Mouse (Mus musculus) bone marrow macrophage, adult 2 months (primary cell): ENCODE measurements at regions not wholly inside any gene's neighbourhood (a gene's known extent, or its start where the extent isn't known, plus 50 kb on each side); places are given as distances from the start of the nearest gene placed in this dataset.
"Not testable (repeated sequence)": the region's sequence is repeated elsewhere in the genome, so short reads cannot be mapped to it uniquely, and the experiment has no call there.

ENCODE experiments used
- H3K27ac ChIP-seq: 2 replicates; pipeline ENCODE4 v1.5.1; 2012; ENCODE audit warnings: low read depth, low read length; ENCODE audit not compliant: insufficient read depth
- H3K4me1 ChIP-seq: 2 replicates; pipeline ENCODE4 v1.6.1; 2012; ENCODE audit warnings: low read length; ENCODE audit not compliant: control insufficient read depth, insufficient read depth
- H3K4me3 ChIP-seq: 2 replicates; pipeline ENCODE4 v1.5.1; 2012; ENCODE audit warnings: mild to moderate bottlenecking, low read length, moderate library complexity; ENCODE audit not compliant: insufficient read depth
- CTCF ChIP-seq: IDR thresholded peaks from 2 replicates; pipeline ENCODE4 v1.5.1; 2012; ENCODE audit warnings: low read depth, mild to moderate bottlenecking, low read length, moderate library complexity
- POLR2A ChIP-seq: IDR thresholded peaks from 2 replicates; pipeline ENCODE4 v1.6.1; 2012; ENCODE audit warnings: mild to moderate bottlenecking, low read depth, low read length, borderline replicate concordance

GRCm38 (mm10) chr5:17174562-17174961 is 198.4 kb upstream of the Speer4f2 start:
- Histone ChIP-seq H3K4me1 (0 out of 2 replicates have a peak, but pooled peaks cover 2% of the 10 kb centered on the region), H3K4me3 (no peak overlapping the region), H3K27ac (no peak overlapping the region)
- TF ChIP-seq POLR2A = no peak
- no peak for TF ChIP-seq CTCF

DNA sequence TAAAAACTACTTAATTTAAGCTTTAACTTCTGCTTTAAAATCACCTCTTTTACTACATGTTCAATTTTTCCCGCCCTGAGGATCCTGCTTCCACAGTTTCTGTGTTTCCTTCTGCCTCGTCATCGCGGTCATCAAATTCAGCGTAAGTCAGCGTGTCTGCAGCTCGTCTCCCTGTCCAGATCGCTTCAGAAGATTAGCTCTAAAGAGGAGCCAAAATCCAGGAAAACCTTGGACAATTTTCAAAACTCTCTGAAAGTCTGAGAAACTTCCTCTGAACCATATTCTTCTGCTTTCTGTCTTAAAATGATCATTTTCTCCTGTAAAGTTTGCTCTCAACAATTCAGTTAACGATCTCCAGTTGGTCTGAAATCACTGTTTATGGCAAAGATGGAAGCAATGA is 196.2 kb upstream of the Speer4f2 start:
- TF ChIP-seq CTCF = no peak
- no peak for TF ChIP-seq POLR2A
- Histone ChIP-seq H3K4me1 (0 out of 2 replicates have a peak, but pooled peaks cover 2% of the 10 kb centered on the region), H3K27ac (no peak overlapping the region)

DNA sequence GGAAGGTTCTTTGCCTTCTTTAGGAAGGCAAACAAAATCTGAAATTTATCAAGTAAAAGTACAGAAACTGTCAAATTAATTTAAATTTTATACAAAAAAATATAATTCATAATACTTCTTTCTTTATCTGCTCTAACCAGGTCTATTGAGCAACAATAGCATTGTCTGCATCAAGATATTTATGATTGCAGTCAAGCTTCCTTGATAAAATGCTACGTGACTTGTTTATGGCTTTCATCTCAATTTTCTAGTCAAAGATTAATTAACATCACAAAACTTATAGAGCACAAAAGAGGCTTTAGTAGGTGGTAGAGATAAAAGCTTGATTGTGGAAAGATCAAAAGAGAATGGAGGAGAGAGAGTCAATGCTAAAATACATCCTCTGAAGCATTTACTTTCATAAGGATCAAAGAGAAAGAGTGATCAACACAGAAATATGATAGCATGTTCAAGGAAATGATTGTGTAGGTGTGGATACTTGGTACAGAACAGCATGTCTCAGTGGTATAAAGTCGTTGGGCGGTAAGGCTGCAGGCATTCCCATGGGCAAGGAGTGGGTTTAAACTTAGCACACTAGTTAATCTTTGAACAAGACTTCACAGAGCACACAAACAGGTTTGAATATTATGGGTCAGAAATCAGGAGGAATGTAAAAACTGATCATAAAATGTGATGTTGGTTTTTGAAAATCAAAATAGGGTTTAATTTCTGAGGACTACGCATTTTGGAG is 164.3 kb upstream of the Speer4f2 start:
- Histone ChIP-seq H3K4me1 (no peaks in the 10 kb centered on the region), H3K27ac (no peak overlapping the region), H3K4me3 (no peak overlapping the region)
- TF ChIP-seq CTCF = no peak
- no peak for TF ChIP-seq POLR2A

More for the DNA sequence above, 196.2 kb upstream of the Speer4f2 start:
- no peak overlapping the region for H3K4me3 ChIP-seq

GRCm38 (mm10) chr5:17210723-17211245 is 162.2 kb upstream of the Speer4f2 start:
- H3K4me3 ChIP-seq = no peak overlapping the region
- no peak overlapping the region for H3K27ac ChIP-seq
- H3K4me1 ChIP-seq = no peaks in the 10 kb centered on the region
- TF ChIP-seq CTCF (no peak), POLR2A (no peak)

GRCm38 (mm10) chr5:17223542-17223941 is 149.4 kb upstream of the Speer4f2 start:
- not testable (repeated sequence) for H3K4me3 ChIP-seq, H3K4me1 ChIP-seq, H3K27ac ChIP-seq

- Histone ChIP-seq H3K27ac (no peak overlapping the region), H3K4me1 (no peaks in the 10 kb centered on the region), H3K4me3 (no peak overlapping the region)
- no peak for TF ChIP-seq CTCF
- TF ChIP-seq POLR2A = no peak
These were observed 125.0 kb upstream of the Speer4f2 start for GRCm38 (mm10) chr5:17247732-17248606.

GRCm38 (mm10) chr5:17260541-17261325 is 112.2 kb upstream of the Speer4f2 start:
- no peak overlapping the region for H3K4me3 ChIP-seq
- no peaks in the 10 kb centered on the region for H3K4me1 ChIP-seq
- H3K27ac ChIP-seq = no peak overlapping the region
- TF ChIP-seq POLR2A (no peak), CTCF (no peak)

DNA sequence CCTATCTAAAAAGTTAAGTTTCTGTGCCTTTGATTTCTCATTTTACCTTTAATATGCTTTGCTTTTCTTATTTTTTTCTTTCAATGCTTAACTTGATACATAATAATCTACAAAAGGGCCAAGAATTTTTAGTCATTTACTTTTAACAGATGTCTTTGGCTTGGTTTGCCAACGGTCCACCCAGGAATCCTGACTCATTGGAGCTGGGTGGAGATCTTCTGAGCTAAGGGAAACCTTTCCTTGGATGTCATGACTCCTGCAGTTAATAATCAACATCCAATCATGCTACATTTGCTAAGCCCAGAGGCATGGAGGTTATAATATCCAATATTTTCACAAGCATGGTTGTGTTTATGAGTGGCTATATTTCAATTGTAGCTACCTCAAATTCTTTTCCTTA is 110.9 kb upstream of the Speer4f2 start:
- Histone ChIP-seq H3K4me3 (no peak overlapping the region), H3K4me1 (no peaks in the 10 kb centered on the region), H3K27ac (no peak overlapping the region)
- TF ChIP-seq POLR2A = no peak

GRCm38 (mm10) chr5:17271153-17271552 is 101.8 kb upstream of the Speer4f2 start:
- Histone ChIP-seq H3K27ac (no peak overlapping the region), H3K4me3 (no peak overlapping the region), H3K4me1 (no peaks in the 10 kb centered on the region; the same call in 1 of the 2 replicates)
- TF ChIP-seq POLR2A = no peak
- TF ChIP-seq CTCF = no peak
